Mouse (Mus musculus) cerebellum, postnatal 14 days (tissue): ENCODE results near the gene Hist2h4.
"Not testable (repeated sequence)": the region's sequence is repeated elsewhere in the genome, so short reads cannot be mapped to it uniquely, and the experiment has no call there.

Experiments used
- DNase-seq, 2 experiments: peaks; one replicate each; pipeline ENCODE4 v3.0.0; 2021; ENCODE audit warnings: mixed read lengths in 2 of 2

Hist2h4 gene

GRCm38 (mm10) chr3:96220765-96221639 lies 42.1 kb downstream of the Hist2h4 start, which contains the start of the genes Hist2h2ac and Hist2h2be:
Hist2h2ac (minus strand) TSS chr3:96220880.
Hist2h2be (plus strand) TSS chr3:96221119.
- peak; percentile 73 to 83 for DNase-seq

GRCm38 (mm10) chr3:96220131-96220764 lies 42.9 kb downstream of the Hist2h4 start:
- DNase-seq, result not testable (repeated sequence)

GRCm38 (mm10) chr3:96219661-96220130 lies 43.4 kb downstream of the Hist2h4 start, which contains the start of the genes Bola1 and Hist2h2ab:
Bola1 (minus strand) TSS chr3:96219709.
Hist2h2ab (plus strand) TSS chr3:96219865.
- peak; percentile 69 to 80 for DNase-seq

GRCm38 (mm10) chr3:96219191-96219641 lies 43.9 kb downstream of the Hist2h4 start:
- DNase-seq, result peak; percentile 46 to 57
